Mouse (Mus musculus) MEL (cell line): ENCODE measurements at regions not wholly inside any gene's neighbourhood (a gene's known extent, or its start where the extent isn't known, plus 50 kb on each side); places are given as distances from the start of the nearest gene placed in this dataset.

ENCODE experiments used
- BHLHE40 ChIP-seq: IDR thresholded peaks from 2 replicates; pipeline ENCODE4 v1.6.1; 2012; ENCODE audit warnings: low read depth, mild to moderate bottlenecking, inconsistent platforms, low read length, improper control_type of control experiment, borderline replicate concordance
- CTCF ChIP-seq, 3 experiments: IDR thresholded peaks in 2 of 3; conservative IDR thresholded peaks in 1 of 3; 2 replicates each; pipeline ENCODE4 v1.5.1; 2011 to 2012; ENCODE audit warnings: low read length in 3 of 3, low read depth in 2 of 3, mild to moderate bottlenecking in 2 of 3, improper control_type of control experiment in 1 of 3, inconsistent platforms in 1 of 3, mixed read lengths in 1 of 3, moderate library complexity in 1 of 3; ENCODE audit not compliant: control insufficient read depth in 1 of 3, insufficient read depth in 1 of 3, poor library complexity in 1 of 3, severe bottlenecking in 1 of 3
- EP300 ChIP-seq, 2 experiments: IDR thresholded peaks; 2 replicates each; pipeline ENCODE4 v1.6.1; 2011; ENCODE audit warnings: improper control_type of control experiment in 2 of 2, low read length in 2 of 2, low read depth in 1 of 2, mild to moderate bottlenecking in 1 of 2
- MAFK ChIP-seq: IDR thresholded peaks from 2 replicates; pipeline ENCODE4 v1.6.1; 2011; ENCODE audit warnings: low read depth, mild to moderate bottlenecking, low read length, improper control_type of control experiment, borderline replicate concordance
- TAL1 ChIP-seq: IDR thresholded peaks from 2 replicates; pipeline ENCODE4 v1.6.1; 2012; ENCODE audit warnings: mild to moderate bottlenecking, inconsistent platforms, low read length, moderate library complexity, mixed read lengths

- TF ChIP-seq BHLHE40 (no peak), CTCF (IDR thresholded peaks at IDR 0.05 in 2 of 3, conservative IDR thresholded peaks at IDR 0.05 in 1 of 3; ENCODE audit: control insufficient read depth in 1 of 3, insufficient read depth in 1 of 3, low read depth in 2 of 3, low read length in 3 of 3, poor library complexity in 1 of 3, severe bottlenecking in 1 of 3) (no peak), MAFK (no peak), EP300 (IDR thresholded peaks at IDR 0.05; ENCODE audit: low read depth in 1 of 2, low read length in 2 of 2) (no peak), TAL1 (no peak)
Observed at GRCm38 (mm10) chr5:141084056-141084730, 83.8 kb upstream of the Card11 start.
